Mouse (Mus musculus) bone marrow macrophage, adult 2 months (primary cell): ENCODE measurements around the gene Cd47. TPM values are rescaled to one million over a fixed set of nuclear protein-coding genes. Genes with fewer than 3 reads are reported as not detected.

ENCODE experiments used
- H3K27ac ChIP-seq: 2 replicates; pipeline ENCODE4 v1.5.1; 2012; ENCODE audit warnings: low read depth, low read length; ENCODE audit not compliant: insufficient read depth
- H3K4me1 ChIP-seq: 2 replicates; pipeline ENCODE4 v1.6.1; 2012; ENCODE audit warnings: low read length; ENCODE audit not compliant: control insufficient read depth, insufficient read depth
- H3K4me3 ChIP-seq: 2 replicates; pipeline ENCODE4 v1.5.1; 2012; ENCODE audit warnings: mild to moderate bottlenecking, low read length, moderate library complexity; ENCODE audit not compliant: insufficient read depth
- CTCF ChIP-seq: IDR thresholded peaks from 2 replicates; pipeline ENCODE4 v1.5.1; 2012; ENCODE audit warnings: low read depth, mild to moderate bottlenecking, low read length, moderate library complexity
- POLR2A ChIP-seq: IDR thresholded peaks from 2 replicates; pipeline ENCODE4 v1.6.1; 2012; ENCODE audit warnings: mild to moderate bottlenecking, low read depth, low read length, borderline replicate concordance
- polyA plus RNA-seq: library from polyadenylated mRNA; stranded (reverse); fragments of >200 nt; gene quantifications from 2 replicates; pipeline ENCODE4 v1.2.4, GENCODE M21; 2012; ENCODE audit not compliant: missing spikeins, insufficient read depth, insufficient read length

Cd47 gene
- polyA plus RNA-seq = 310 and 315 TPM in 2 replicates

DNA sequence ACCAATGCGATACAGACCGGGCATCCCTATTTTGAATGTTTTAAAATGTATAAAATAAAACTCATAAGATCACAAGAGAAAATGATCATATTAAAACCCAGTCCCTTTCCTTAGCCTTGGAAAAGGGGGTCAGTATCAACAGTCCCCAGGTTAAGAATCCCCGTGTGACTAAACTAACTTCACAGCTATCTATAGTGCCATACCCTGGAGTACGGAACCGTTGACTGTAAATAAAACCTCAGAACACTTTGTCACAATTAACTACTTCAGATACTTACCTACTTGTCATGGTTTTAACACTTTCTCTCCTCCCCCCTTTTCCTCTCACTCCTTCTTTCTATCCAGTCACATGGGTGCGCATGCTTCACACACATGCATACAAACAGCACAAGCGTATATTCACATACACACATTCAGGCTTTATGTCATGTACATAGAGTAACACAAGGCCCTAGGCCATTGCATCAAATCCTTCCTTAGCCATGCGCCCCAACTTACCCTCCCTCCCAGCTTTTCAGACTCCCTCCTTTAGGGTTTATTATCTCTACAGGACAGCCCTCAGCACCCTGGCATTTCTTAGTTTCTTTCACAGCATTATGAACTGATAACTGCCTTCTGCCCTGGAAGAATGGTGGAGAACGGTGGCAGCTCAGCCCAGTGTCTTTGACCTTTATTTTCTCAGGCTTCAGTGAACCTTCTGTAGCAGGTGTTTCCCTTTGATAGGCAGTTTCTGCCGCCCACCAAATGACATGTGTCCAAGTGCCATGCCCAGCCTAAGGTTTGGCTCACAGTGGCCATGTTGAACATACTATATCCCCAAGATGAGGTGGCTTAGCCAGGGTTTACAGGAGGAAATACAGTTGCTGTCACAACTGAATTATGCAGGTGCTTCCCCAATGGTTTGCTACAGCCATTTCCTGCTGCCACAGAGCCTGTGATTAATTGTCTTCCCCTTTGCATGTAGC, at the start of gene Cd47:
Gene Cd47 (plus strand): TSS at position 937 of the 965 bp plus-strand sequence.
- H3K4me3 ChIP-seq = no peak within 1 kb of the TSS
- H3K4me1 ChIP-seq = peaks cover 25% of the 10 kb centered on the region
- TF ChIP-seq CTCF = no peak
- TF ChIP-seq POLR2A = no peak
- H3K27ac ChIP-seq = no peak within 1 kb of the TSS

DNA sequence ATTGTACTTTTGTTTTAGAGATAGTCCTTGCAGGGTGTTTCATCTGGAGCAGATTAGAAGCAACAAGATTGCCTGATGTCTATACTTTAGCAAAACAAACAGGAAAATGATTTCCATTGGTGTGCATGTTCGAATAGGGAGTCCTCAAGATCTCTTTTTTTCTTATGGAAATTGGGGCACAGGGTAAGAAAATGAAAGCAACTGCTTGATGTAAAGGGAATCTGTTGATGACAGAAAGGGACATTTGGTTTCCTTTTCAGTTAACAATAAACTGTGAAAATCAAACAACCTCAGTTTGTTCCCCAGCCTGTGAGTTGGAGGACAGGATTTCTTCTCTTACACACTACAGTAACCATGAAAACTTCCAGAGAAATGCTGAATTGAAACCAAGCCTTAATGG, 47.4 kb upstream of the Cd47 start:
- TF ChIP-seq POLR2A (no peak), CTCF (no peak)
- no peak overlapping the region for H3K4me3 ChIP-seq
- H3K4me1 ChIP-seq = peaks cover 4% of the 10 kb centered on the region; the same call in 1 of the 2 replicates
- no peak overlapping the region for H3K27ac ChIP-seq

DNA sequence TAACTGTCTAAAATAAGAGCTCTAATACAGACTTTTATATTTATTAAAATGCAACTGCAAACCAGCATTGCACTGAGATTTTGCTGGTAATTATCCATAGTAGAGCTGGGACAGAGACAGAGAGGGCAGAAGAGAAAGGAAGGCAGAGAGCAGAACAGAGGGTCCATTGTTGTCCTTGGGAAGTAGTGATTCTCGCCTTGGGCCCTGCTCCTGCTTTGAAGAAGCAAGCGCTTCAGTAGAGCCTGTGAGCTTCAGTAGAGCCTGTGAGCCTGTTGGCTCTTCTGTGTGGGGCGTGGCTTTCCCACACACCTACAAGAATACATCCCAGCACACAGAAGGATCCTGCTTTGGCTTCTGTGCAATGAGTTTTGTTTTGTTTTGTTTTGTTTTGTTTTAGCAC, 47.0 kb upstream of the Cd47 start:
- TF ChIP-seq CTCF (no peak), POLR2A (no peak)
- Histone ChIP-seq H3K4me1 (peaks cover 4% of the 10 kb centered on the region; the same call in 1 of the 2 replicates), H3K4me3 (no peak overlapping the region), H3K27ac (no peak overlapping the region)

DNA sequence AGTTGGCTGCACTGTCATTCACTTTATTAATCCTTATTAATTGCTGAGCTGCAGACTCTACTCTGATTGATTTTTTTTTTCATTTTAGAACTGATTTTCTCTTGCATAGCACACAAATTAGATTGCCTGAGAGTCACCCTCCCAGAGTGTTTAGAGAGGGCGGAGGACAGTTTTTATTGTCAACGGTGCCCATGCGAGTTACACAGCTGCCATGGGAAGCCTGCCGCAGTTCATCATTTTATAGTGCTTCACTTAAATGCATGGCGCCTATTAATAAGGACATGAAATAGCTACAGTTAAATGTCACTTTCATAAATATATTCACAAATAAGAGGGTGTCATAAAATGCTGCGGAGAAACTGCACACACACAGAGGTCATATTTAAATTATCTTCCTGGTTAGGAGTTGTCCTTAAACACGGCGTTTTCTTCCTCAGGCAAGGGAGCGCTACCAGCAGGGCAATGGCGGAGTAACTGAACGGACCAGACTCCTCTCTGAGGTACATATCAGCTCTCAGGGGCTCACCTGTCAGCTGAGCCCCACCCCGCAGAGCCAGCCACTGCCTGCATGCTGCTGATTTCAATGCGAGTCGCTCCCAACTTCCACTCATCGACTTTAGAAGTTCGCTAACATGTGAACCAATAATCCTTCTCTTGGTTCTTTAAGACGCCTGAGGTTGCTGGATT, 39.7 kb upstream of the Cd47 start:
- H3K4me3 ChIP-seq = no peak overlapping the region
- TF ChIP-seq CTCF = no peak
- TF ChIP-seq POLR2A = no peak
- no peak overlapping the region for H3K27ac ChIP-seq
- no peaks in the 10 kb centered on the region for H3K4me1 ChIP-seq

DNA sequence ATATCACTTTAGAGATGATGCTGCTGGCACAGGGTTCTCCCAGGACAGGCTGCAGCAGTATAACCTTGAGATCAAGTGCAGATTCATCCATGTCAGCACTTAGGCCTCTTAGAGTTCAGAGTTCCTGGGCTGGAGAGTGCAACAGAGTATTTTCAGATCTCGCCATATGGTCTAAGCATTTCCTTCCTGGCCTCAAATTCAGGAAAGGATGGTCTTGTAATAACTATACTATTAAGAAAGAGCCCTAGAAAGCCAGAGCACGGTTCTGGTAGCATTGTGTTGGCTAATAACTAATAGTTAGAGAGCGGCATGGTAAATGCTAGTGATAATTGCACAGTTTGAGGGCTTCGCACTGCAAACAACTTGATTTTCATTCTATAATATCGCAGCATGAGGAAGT, 38.4 kb upstream of the Cd47 start:
- Histone ChIP-seq H3K27ac (no peak overlapping the region), H3K4me1 (no peaks in the 10 kb centered on the region), H3K4me3 (no peak overlapping the region)
- TF ChIP-seq CTCF = no peak
- no peak for TF ChIP-seq POLR2A

DNA sequence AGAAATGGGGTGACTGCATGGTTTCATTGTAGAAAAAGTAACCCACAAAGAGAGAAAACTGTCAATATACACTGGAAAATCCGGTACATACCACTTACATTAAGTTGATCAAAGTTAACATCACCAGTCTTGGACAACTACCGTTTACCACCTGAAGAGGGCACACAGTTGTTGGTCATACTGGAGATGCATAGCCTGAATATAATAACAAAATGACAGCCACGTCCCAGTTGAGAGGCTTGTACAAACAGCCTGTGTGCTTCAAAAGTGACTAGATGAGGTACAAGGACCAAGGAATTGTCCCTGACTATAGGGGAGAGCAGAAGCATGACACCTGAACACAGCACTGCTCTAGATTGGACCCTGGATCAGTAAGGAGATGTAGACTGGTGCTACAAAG, 34.0 kb upstream of the Cd47 start:
- H3K4me1 ChIP-seq = peaks cover 8% of the 10 kb centered on the region
- TF ChIP-seq POLR2A (no peak), CTCF (no peak)
- H3K27ac ChIP-seq = no peak overlapping the region
- no peak overlapping the region for H3K4me3 ChIP-seq

DNA sequence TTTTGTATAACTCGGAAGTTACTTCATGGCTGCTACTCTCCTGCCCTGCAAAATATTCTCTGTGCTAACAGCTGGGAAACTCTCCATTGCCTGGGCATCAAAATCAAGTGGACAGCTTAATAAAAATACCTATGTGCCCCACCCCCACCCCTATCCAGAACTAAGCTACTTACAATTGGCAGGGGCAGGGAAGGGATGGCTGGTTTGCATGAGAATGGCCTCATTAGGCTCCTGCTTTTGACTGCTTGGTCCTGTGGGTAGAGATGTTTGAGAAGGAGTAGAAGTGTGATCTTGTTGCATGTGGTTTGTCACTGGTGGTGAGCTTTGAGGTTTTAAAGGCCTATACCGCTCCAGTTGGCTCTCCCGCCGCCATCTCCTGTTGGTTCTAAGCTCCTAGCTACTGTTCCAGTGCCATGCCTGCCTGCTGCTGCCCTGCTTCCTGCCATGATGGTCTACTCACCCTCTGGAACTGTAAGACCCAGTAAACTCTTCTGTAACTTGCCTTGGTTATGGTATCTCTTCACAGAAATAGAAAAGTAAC, 31.8 kb upstream of the Cd47 start:
- Histone ChIP-seq H3K4me3 (no peak overlapping the region), H3K4me1 (peaks cover 8% of the 10 kb centered on the region)

DNA sequence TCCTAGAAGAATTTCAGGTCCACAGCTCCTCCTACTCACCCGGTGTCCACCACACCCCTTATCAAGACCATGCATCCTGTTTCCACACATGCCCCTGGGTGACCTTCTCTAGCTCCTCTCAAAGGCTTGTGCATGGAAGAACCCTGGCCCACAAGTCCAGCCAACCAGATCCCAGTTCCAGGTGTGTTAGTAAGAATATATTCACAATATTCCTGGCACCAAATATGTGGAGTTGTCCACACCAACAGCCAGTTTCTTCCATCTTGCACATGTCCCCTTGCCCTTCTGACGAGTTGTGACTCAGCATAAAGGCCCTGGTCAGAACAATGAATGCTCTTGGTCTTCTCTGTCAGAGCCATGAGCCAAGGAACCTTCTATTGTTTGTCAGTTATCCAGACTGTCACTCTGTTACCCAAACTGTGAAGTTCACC, 30.5 kb upstream of the Cd47 start:
- Histone ChIP-seq H3K4me1 (peaks cover 12% of the 10 kb centered on the region), H3K27ac (no peak overlapping the region), H3K4me3 (no peak overlapping the region)
- no peak for TF ChIP-seq POLR2A
- TF ChIP-seq CTCF = no peak

More for the DNA sequence above, 31.8 kb upstream of the Cd47 start:
- H3K27ac ChIP-seq = no peak overlapping the region
- TF ChIP-seq CTCF = no peak
- TF ChIP-seq POLR2A = no peak

DNA sequence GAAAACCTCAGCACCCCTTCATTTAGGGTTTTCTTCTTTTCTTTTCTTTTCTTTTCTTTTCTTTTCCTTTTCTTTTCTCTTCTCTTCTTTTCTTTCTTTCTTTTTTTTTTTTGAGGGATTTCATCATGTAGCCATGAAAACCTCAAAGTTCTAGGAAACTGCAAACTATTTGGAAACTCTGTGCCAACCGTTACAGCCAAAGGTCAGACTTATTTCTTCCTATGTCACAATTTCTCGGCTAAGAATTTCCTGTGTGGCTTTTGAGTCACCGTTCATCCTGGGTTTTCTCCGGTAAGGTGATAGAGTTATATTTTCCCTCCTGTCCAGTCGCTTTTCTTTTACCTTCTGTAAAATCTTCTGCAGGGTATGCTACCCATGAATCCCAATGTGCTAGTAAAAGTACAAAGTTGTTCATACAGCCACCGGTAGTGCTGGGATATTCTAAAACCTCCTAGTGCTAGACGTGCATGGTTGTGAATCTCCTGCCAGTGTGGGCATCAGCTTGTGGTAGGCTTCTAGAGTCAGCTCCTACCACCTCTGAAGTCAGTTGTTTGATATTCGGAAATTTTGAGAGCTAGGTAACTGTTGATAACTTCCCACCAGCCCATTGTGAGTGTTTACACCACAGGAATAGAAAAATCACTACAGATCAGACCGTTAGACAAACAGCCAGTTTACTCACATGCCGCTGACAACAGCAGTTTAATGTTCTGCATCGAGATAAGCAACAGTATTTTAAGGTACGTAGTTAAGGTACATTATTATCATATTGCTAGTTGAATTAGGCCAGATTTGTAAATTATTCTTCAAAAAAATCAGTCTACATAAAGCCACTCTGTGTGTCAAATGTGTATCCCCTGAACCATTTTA, 29.8 kb upstream of the Cd47 start:
- H3K27ac ChIP-seq = no peak overlapping the region
- TF ChIP-seq POLR2A (no peak), CTCF (no peak)
- H3K4me1 ChIP-seq = peaks cover 16% of the 10 kb centered on the region
- no peak overlapping the region for H3K4me3 ChIP-seq
